Mouse (Mus musculus): Measurements from ENCODE around the gene Bmp2k. TPM values are rescaled to one million over a fixed set of nuclear protein-coding genes. Genes with fewer than 3 reads are reported as not detected.

Gene Bmp2k
- polyA plus RNA-seq, 1 experiment from 2014 or later = 12.5 TPM

- Histone ChIP-seq H3K4me1 (ENCODE audit: control insufficient read depth, insufficient read depth, low read length) (peaks cover 9% of the 10 kb centered on the region), H3K27ac (ENCODE audit: low read length) (no peak overlapping the region), H3K27me3 (replicated peaks; ENCODE audit: control insufficient read depth, insufficient read depth, low read length) (no peaks in the 10 kb centered on the region), H3K36me3 (ENCODE audit: control insufficient read depth, insufficient read depth, low read length) (no peaks in the 10 kb centered on the region), H3K9ac (ENCODE audit: low read depth, low read length) (no peak overlapping the region), H3K4me2 (ENCODE audit: low read depth, low read length) (no peak overlapping the region), H3K4me3 (ENCODE audit: low read length) (no peak overlapping the region), H3K9me3 (ENCODE audit: control insufficient read depth, low read length) (no peaks in the 10 kb centered on the region)
- no peak for ATAC-seq
- WGBS = 61% methylated on average over 7 of the region's 7 CpGs
These were observed 27.6 kb upstream of the Bmp2k start for GRCm38 (mm10) chr5:96969705-96970471.

- Histone ChIP-seq H3K4me2 (ENCODE audit: low read depth, low read length) (no peak overlapping the region), H3K4me1 (ENCODE audit: control insufficient read depth, insufficient read depth, low read length) (peaks cover 9% of the 10 kb centered on the region), H3K27me3 (replicated peaks; ENCODE audit: control insufficient read depth, insufficient read depth, low read length) (no peaks in the 10 kb centered on the region), H3K27ac (ENCODE audit: low read length) (no peak overlapping the region), H3K9me3 (ENCODE audit: control insufficient read depth, low read length) (no peaks in the 10 kb centered on the region), H3K9ac (ENCODE audit: low read depth, low read length) (no peak overlapping the region), H3K4me3 (ENCODE audit: low read length) (no peak overlapping the region), H3K36me3 (ENCODE audit: control insufficient read depth, insufficient read depth, low read length) (no peaks in the 10 kb centered on the region)
- ATAC-seq = no peak
These were observed 27.0 kb upstream of the Bmp2k start for GRCm38 (mm10) chr5:96970472-96970848.

GRCm38 (mm10) chr5:96972474-96973130 is 24.9 kb upstream of the Bmp2k start:
- H3K9me3 ChIP-seq (ENCODE audit: control insufficient read depth, low read length) = 0 out of 2 replicates have a peak, but pooled peaks cover 2% of the 10 kb centered on the region
- H3K4me1 ChIP-seq (ENCODE audit: control insufficient read depth, insufficient read depth, low read length) = peaks cover 9% of the 10 kb centered on the region
- H3K4me2 ChIP-seq (ENCODE audit: low read depth, low read length) = no peak overlapping the region
- H3K4me3 ChIP-seq (ENCODE audit: low read length) = no peak overlapping the region
- no peak overlapping the region for H3K9ac ChIP-seq (ENCODE audit: low read depth, low read length)
- ATAC-seq = no peak
- H3K36me3 ChIP-seq (ENCODE audit: control insufficient read depth, insufficient read depth, low read length) = no peaks in the 10 kb centered on the region
- WGBS = 85% methylated on average over 5 of the region's 5 CpGs
- no peak overlapping the region for H3K27ac ChIP-seq (ENCODE audit: low read length)
- no peaks in the 10 kb centered on the region for H3K27me3 ChIP-seq (replicated peaks; ENCODE audit: control insufficient read depth, insufficient read depth, low read length)

GRCm38 (mm10) chr5:96973714-96974113 is 23.8 kb upstream of the Bmp2k start:
- Histone ChIP-seq H3K4me2 (ENCODE audit: low read depth, low read length) (no peak overlapping the region), H3K36me3 (ENCODE audit: control insufficient read depth, insufficient read depth, low read length) (no peaks in the 10 kb centered on the region), H3K27me3 (replicated peaks; ENCODE audit: control insufficient read depth, insufficient read depth, low read length) (no peaks in the 10 kb centered on the region), H3K9me3 (ENCODE audit: control insufficient read depth, low read length) (0 out of 2 replicates have a peak, but pooled peaks cover 2% of the 10 kb centered on the region), H3K4me1 (ENCODE audit: control insufficient read depth, insufficient read depth, low read length) (peaks cover 7% of the 10 kb centered on the region), H3K27ac (ENCODE audit: low read length) (no peak overlapping the region), H3K4me3 (ENCODE audit: low read length) (no peak overlapping the region), H3K9ac (ENCODE audit: low read depth, low read length) (no peak overlapping the region)
- 56% methylated on average over 3 of the region's 3 CpGs for WGBS
- no peak for ATAC-seq

DNA sequence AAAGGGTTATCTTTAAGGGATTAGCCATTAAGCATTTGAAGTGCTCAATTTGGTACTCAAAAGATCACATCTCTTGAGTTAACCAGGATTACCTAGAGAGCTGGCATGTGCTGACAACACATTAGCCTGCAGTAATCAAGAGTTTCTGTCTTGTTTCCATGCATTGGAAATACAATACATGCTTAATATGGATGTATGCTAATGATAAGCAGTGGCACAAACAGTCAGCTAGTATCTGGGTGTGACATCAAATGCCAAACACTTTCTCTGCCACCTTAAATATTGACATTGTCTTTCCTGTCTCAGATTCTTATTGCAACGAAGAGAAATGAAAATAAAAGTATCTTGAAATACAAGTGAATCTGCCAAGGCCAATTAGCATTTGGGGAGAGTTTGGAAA is 22.8 kb upstream of the Bmp2k start:
- Histone ChIP-seq H3K27ac (ENCODE audit: low read length) (no peak overlapping the region), H3K9me3 (ENCODE audit: control insufficient read depth, low read length) (0 out of 2 replicates have a peak, but pooled peaks cover 2% of the 10 kb centered on the region), H3K4me3 (ENCODE audit: low read length) (no peak overlapping the region), H3K36me3 (ENCODE audit: control insufficient read depth, insufficient read depth, low read length) (no peaks in the 10 kb centered on the region), H3K4me2 (ENCODE audit: low read depth, low read length) (no peak overlapping the region), H3K27me3 (replicated peaks; ENCODE audit: control insufficient read depth, insufficient read depth, low read length) (no peaks in the 10 kb centered on the region), H3K4me1 (ENCODE audit: control insufficient read depth, insufficient read depth, low read length) (peaks cover 4% of the 10 kb centered on the region; the same call in 1 of the 2 replicates), H3K9ac (ENCODE audit: low read depth, low read length) (no peak overlapping the region)
- WGBS = 55% methylated on average over 1 of the region's 1 CpGs
- ATAC-seq = no peak

GRCm38 (mm10) chr5:96975112-96975511 is 22.4 kb upstream of the Bmp2k start:
- Histone ChIP-seq H3K4me3 (ENCODE audit: low read length) (no peak overlapping the region), H3K9me3 (ENCODE audit: control insufficient read depth, low read length) (0 out of 2 replicates have a peak, but pooled peaks cover 2% of the 10 kb centered on the region), H3K27me3 (replicated peaks; ENCODE audit: control insufficient read depth, insufficient read depth, low read length) (no peaks in the 10 kb centered on the region), H3K4me2 (ENCODE audit: low read depth, low read length) (no peak overlapping the region), H3K36me3 (ENCODE audit: control insufficient read depth, insufficient read depth, low read length) (no peaks in the 10 kb centered on the region), H3K9ac (ENCODE audit: low read depth, low read length) (no peak overlapping the region), H3K4me1 (ENCODE audit: control insufficient read depth, insufficient read depth, low read length) (peaks cover 4% of the 10 kb centered on the region; the same call in 1 of the 2 replicates), H3K27ac (ENCODE audit: low read length) (no peak overlapping the region)
- 80% methylated on average over 3 of the region's 3 CpGs for WGBS
- ATAC-seq = no peak

DNA sequence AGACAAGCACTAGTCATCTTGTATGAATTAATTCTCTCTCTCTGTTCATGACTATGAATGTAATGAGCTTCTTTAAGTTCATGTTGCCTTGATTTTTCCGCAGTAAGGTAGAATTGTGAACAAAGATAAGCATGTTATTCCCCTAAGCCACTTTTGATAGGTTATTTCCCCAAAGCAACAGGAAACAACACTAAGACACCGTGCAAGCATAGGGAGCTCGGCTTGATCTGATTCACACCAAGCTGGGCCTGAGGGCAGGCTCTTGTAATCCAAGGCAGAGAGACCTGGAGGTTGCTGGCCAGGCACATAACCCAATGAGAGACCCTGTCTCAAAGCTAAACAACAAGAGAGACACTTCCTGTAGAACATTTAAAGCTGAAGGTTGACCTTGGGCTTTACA is 21.3 kb upstream of the Bmp2k start:
- Histone ChIP-seq H3K4me1 (ENCODE audit: control insufficient read depth, insufficient read depth, low read length) (peaks cover 4% of the 10 kb centered on the region; the same call in 1 of the 2 replicates), H3K9me3 (ENCODE audit: control insufficient read depth, low read length) (0 out of 2 replicates have a peak, but pooled peaks cover 2% of the 10 kb centered on the region), H3K4me3 (ENCODE audit: low read length) (no peak overlapping the region), H3K9ac (ENCODE audit: low read depth, low read length) (no peak overlapping the region), H3K27ac (ENCODE audit: low read length) (no peak overlapping the region), H3K27me3 (replicated peaks; ENCODE audit: control insufficient read depth, insufficient read depth, low read length) (no peaks in the 10 kb centered on the region), H3K4me2 (ENCODE audit: low read depth, low read length) (no peak overlapping the region), H3K36me3 (ENCODE audit: control insufficient read depth, insufficient read depth, low read length) (no peaks in the 10 kb centered on the region)
- WGBS = 84% methylated on average over 3 of the region's 3 CpGs
- ATAC-seq = no peak

- ATAC-seq = no peak
- no peak overlapping the region; the same call in 1 of the 2 replicates for H3K27ac ChIP-seq (ENCODE audit: low read length)
- H3K9ac ChIP-seq (ENCODE audit: low read depth, low read length) = no peak overlapping the region
- 35% methylated on average over 13 of the region's 13 CpGs for WGBS
- no peaks in the 10 kb centered on the region for H3K36me3 ChIP-seq (ENCODE audit: control insufficient read depth, insufficient read depth, low read length)
- H3K27me3 ChIP-seq (replicated peaks; ENCODE audit: control insufficient read depth, insufficient read depth, low read length) = no peaks in the 10 kb centered on the region
- H3K9me3 ChIP-seq (ENCODE audit: control insufficient read depth, low read length) = 0 out of 2 replicates have a peak, but pooled peaks cover 2% of the 10 kb centered on the region
- no peak overlapping the region for H3K4me3 ChIP-seq (ENCODE audit: low read length)
- peaks cover 15% of the 10 kb centered on the region for H3K4me1 ChIP-seq (ENCODE audit: control insufficient read depth, insufficient read depth, low read length)
- H3K4me2 ChIP-seq (ENCODE audit: low read depth, low read length) = no peak overlapping the region
These were observed 18.0 kb upstream of the Bmp2k start for GRCm38 (mm10) chr5:96979296-96980007.

- Histone ChIP-seq H3K4me2 (ENCODE audit: low read depth, low read length) (no peak overlapping the region), H3K36me3 (ENCODE audit: control insufficient read depth, insufficient read depth, low read length) (no peaks in the 10 kb centered on the region), H3K9ac (ENCODE audit: low read depth, low read length) (no peak overlapping the region), H3K4me3 (ENCODE audit: low read length) (no peak overlapping the region), H3K9me3 (ENCODE audit: control insufficient read depth, low read length) (0 out of 2 replicates have a peak, but pooled peaks cover 2% of the 10 kb centered on the region), H3K27me3 (replicated peaks; ENCODE audit: control insufficient read depth, insufficient read depth, low read length) (no peaks in the 10 kb centered on the region), H3K4me1 (ENCODE audit: control insufficient read depth, insufficient read depth, low read length) (peaks cover 15% of the 10 kb centered on the region), H3K27ac (ENCODE audit: low read length) (no peak overlapping the region)
- no peak for ATAC-seq
- 36% methylated on average over 15 of the region's 15 CpGs for WGBS
These were observed 17.4 kb upstream of the Bmp2k start for GRCm38 (mm10) chr5:96980008-96980634.
